Mouse (Mus musculus) embryo, embryonic 11.5 days (tissue): ENCODE results near the gene Lima1.

Experiments used
- DNase-seq: peaks from one replicate; pipeline ENCODE4 v3.0.0-alpha.2; 2012; ENCODE audit warnings: low read depth, low spot score

Gene Lima1

GRCm38 (mm10) chr15:99866450-99867221, 8.6 kb downstream of the Lima1 start:
- no peak for DNase-seq

GRCm38 (mm10) chr15:99865942-99866341, 9.3 kb downstream of the Lima1 start:
- no peak for DNase-seq

GRCm38 (mm10) chr15:99865494-99865941, 9.7 kb downstream of the Lima1 start:
- DNase-seq: no peak

- no peak for DNase-seq
Measured at GRCm38 (mm10) chr15:99865046-99865445, 10.2 kb downstream of the Lima1 start.

GRCm38 (mm10) chr15:99863786-99864185, 11.5 kb downstream of the Lima1 start:
- no peak for DNase-seq

GRCm38 (mm10) chr15:99863358-99863757, 11.9 kb downstream of the Lima1 start:
- DNase-seq: no peak

GRCm38 (mm10) chr15:99862473-99862872, 12.8 kb downstream of the Lima1 start:
- no peak for DNase-seq

- no peak for DNase-seq
Measured at GRCm38 (mm10) chr15:99861955-99862354, 13.3 kb downstream of the Lima1 start.

GRCm38 (mm10) chr15:99861536-99861935, 13.7 kb downstream of the Lima1 start:
- DNase-seq: no peak

GRCm38 (mm10) chr15:99859644-99860392, 15.4 kb downstream of the Lima1 start:
- DNase-seq: no peak

GRCm38 (mm10) chr15:99857479-99857878, 17.8 kb downstream of the Lima1 start:
- DNase-seq: no peak

GRCm38 (mm10) chr15:99855119-99855518, 20.1 kb downstream of the Lima1 start:
- DNase-seq: no peak

- DNase-seq: no peak
Measured at GRCm38 (mm10) chr15:99852606-99853237, 22.5 kb downstream of the Lima1 start.

GRCm38 (mm10) chr15:99850265-99850664, 25.0 kb downstream of the Lima1 start:
- DNase-seq: no peak

- DNase-seq: no peak
Measured at GRCm38 (mm10) chr15:99847937-99848336, 27.3 kb downstream of the Lima1 start.

GRCm38 (mm10) chr15:99847207-99847881, 27.9 kb downstream of the Lima1 start:
- DNase-seq: no peak

GRCm38 (mm10) chr15:99846633-99847032, 28.6 kb downstream of the Lima1 start:
- DNase-seq: no peak

GRCm38 (mm10) chr15:99843856-99844255, 31.4 kb downstream of the Lima1 start:
- DNase-seq: no peak

GRCm38 (mm10) chr15:99839910-99840309, 35.3 kb downstream of the Lima1 start:
- no peak for DNase-seq

GRCm38 (mm10) chr15:99839165-99839840, 36.0 kb downstream of the Lima1 start:
- no peak for DNase-seq

GRCm38 (mm10) chr15:99837561-99837960, 37.7 kb downstream of the Lima1 start:
- no peak for DNase-seq
